Comparison of ENCODE assay signal across 8 mouse cellular contexts in genomic region chr5:150840596-150840995, GRCm38 (mm10).
DNase-seq lines count a peak whose midpoint lies in the region; ATAC-seq and TF ChIP-seq lines count a peak whose summit lies in the region.

No protein-coding gene starts in this region.

- H3K27me3 ChIP-seq in kidney, embryonic 16.5 days (ENCODE audit: insufficient read depth, low read length) = no peaks in the 10 kb centered on the region
- no peaks in the 10 kb centered on the region for H3K27me3 ChIP-seq in kidney, adult 2 months (replicated peaks; ENCODE audit: control insufficient read depth, insufficient read depth, low read length)
- H3K27me3 ChIP-seq in lung, embryonic 14.5 days (ENCODE audit: insufficient read depth, low read length) = no peaks in the 10 kb centered on the region

- H3K27ac ChIP-seq in kidney, embryonic 16.5 days (ENCODE audit: low read length) = peak overlapping the region; percentile 85
- no peak overlapping the region; the same call in 1 of the 2 replicates for H3K27ac ChIP-seq in kidney, adult 2 months (ENCODE audit: insufficient read depth, low read depth, low read length)
- peak overlapping the region; percentile 79 for H3K27ac ChIP-seq in brown adipose tissue, adult 24 weeks (replicated peaks; ENCODE audit: low read depth, low read length)
- peak overlapping the region; percentile 85 for H3K27ac ChIP-seq in lung, embryonic 14.5 days (ENCODE audit: low read depth)

- TF ChIP-seq CTCF in kidney, adult 2 months (conservative IDR thresholded peaks at IDR 0.05; ENCODE audit: insufficient read depth, insufficient read length, low read depth, low read length) = no peak
- TF ChIP-seq CTCF in lung, embryonic 14.5 days (IDR thresholded peaks at IDR 0.05; ENCODE audit: low read depth) = no peak

- H3K36me3 ChIP-seq in kidney, embryonic 16.5 days (ENCODE audit: insufficient read depth, low read length) = no peaks in the 10 kb centered on the region
- H3K36me3 ChIP-seq in kidney, adult 2 months (ENCODE audit: control insufficient read depth, insufficient read depth, low read length) = no peaks in the 10 kb centered on the region
- H3K36me3 ChIP-seq in lung, embryonic 14.5 days (ENCODE audit: insufficient read depth) = no peaks in the 10 kb centered on the region

- peak overlapping the region; percentile 27 for H3K4me2 ChIP-seq in kidney, embryonic 16.5 days (replicated peaks; ENCODE audit: low read depth, low read length)
- peak overlapping the region; percentile 34 for H3K4me2 ChIP-seq in lung, embryonic 14.5 days

- WGBS in kidney, embryonic 16.5 days = 53% methylated on average over 11 of the region's 11 CpGs
- WGBS in kidney, adult 2 months = 66% methylated on average over 11 of the region's 11 CpGs
- WGBS in lung, embryonic 14.5 days = 30% methylated on average over 11 of the region's 11 CpGs

- peak; percentile 44; the same call in 1 of the 2 replicates for ATAC-seq in kidney, embryonic 16.5 days (ENCODE audit: low FRiP score, low TSS enrichment)
- peak; percentile 38 to 43; a peak in 3 of 4 replicates for ATAC-seq in hematopoietic stem cell, adult 5-6 weeks (replicated peaks in 1 of 2; ENCODE audit: insufficient read depth in 1 of 2, low FRiP score in 2 of 2, low TSS enrichment in 1 of 2, low read depth in 1 of 2, poor library complexity in 2 of 2, severe bottlenecking in 2 of 2)
- ATAC-seq in lung, embryonic 14.5 days (ENCODE audit: insufficient read depth) = peak; percentile 62
- ATAC-seq in frontal cortex, adult (ENCODE audit: low TSS enrichment) = no peak

- H3K4me3 ChIP-seq in kidney, embryonic 16.5 days (ENCODE audit: low read length) = no peak overlapping the region
- H3K4me3 ChIP-seq in kidney, adult 2 months (ENCODE audit: insufficient read depth, low read depth, low read length) = no peak overlapping the region
- H3K4me3 ChIP-seq in brown adipose tissue, adult 24 weeks (ENCODE audit: insufficient read depth, low read depth, low read length) = peak overlapping the region; percentile 46
- H3K4me3 ChIP-seq in lung, embryonic 14.5 days (ENCODE audit: low read depth, low read length) = no peak overlapping the region

- TF ChIP-seq POLR2A in kidney, adult 2 months (IDR thresholded peaks at IDR 0.05; ENCODE audit: low read depth, low read length) = no peak

- peaks cover 20% of the 10 kb centered on the region for H3K4me1 ChIP-seq in kidney, embryonic 16.5 days (ENCODE audit: insufficient read depth, low read length)
- no peaks in the 10 kb centered on the region for H3K4me1 ChIP-seq in kidney, adult 2 months (ENCODE audit: control insufficient read depth, insufficient read depth, low read length)
- H3K4me1 ChIP-seq in brown adipose tissue, adult 24 weeks (ENCODE audit: control insufficient read depth, insufficient read depth, insufficient read length, low read length) = peaks cover 5% of the 10 kb centered on the region
- H3K4me1 ChIP-seq in lung, embryonic 14.5 days (ENCODE audit: insufficient read depth) = peaks cover 5% of the 10 kb centered on the region; the same call in 1 of the 2 replicates

- no peak for DNase-seq in kidney, adult 2 months
- peak; percentile 61 for DNase-seq in lung, embryonic 14.5 days
- no peak for DNase-seq in frontal cortex, postnatal 14 days (ENCODE audit: low spot score in 2 of 2)
- no peak for DNase-seq in layer of hippocampus, adult 8-10 months (ENCODE audit: low spot score in 2 of 2)

- no peak overlapping the region for H3K9ac ChIP-seq in kidney, embryonic 16.5 days (replicated peaks; ENCODE audit: low read length)
- no peak overlapping the region for H3K9ac ChIP-seq in lung, embryonic 14.5 days

- H3K9me3 ChIP-seq in kidney, embryonic 16.5 days (ENCODE audit: low read length) = peaks cover 15% of the 10 kb centered on the region; the same call in 1 of the 2 replicates
- 0 out of 2 replicates have a peak, but pooled peaks cover 3% of the 10 kb centered on the region for H3K9me3 ChIP-seq in lung, embryonic 14.5 days (ENCODE audit: low read depth, low read length)
